Mouse (Mus musculus) stomach, postnatal 0 days (tissue): ENCODE data around the gene Retreg1.

Source experiments
- CTCF ChIP-seq: IDR thresholded peaks from 2 replicates; pipeline ENCODE4 v1.5.1; 2016; ENCODE audit warnings: antibody characterized with exemption, low read depth, mild to moderate bottlenecking, moderate library complexity
- EP300 ChIP-seq: optimal IDR thresholded peaks from 2 replicates; pipeline ENCODE3; 2016; ENCODE audit warnings: antibody characterized with exemption

- TF ChIP-seq CTCF = no peak
- no peak for TF ChIP-seq EP300
Measured at GRCm38 (mm10) chr15:25929936-25930335, 87.0 kb downstream of the Retreg1 start.
